Mouse (Mus musculus) limb, embryonic 14.5 days (tissue): ENCODE results near the gene D3Ertd751e. TPM values are rescaled to one million over a fixed set of nuclear protein-coding genes. Genes with fewer than 3 reads are reported as not detected.
A peak's percentile ranks its signal among the peaks of the same experiment; 100 is the strongest.

Experiments used
- ATAC-seq: fragments of 200-750 bp; cut with Nextera tagmentation; 2 replicates; pipeline ENCODE4 v1.8.0; 2017; ENCODE audit warnings: low read depth, moderate number of reproducible peaks, moderate TSS enrichment; ENCODE audit not compliant: low FRiP score
- DNase-seq: peaks from one replicate; pipeline ENCODE4 v3.0.0-alpha.2; 2015; ENCODE audit warnings: low spot score
- H3K27ac ChIP-seq: fragments of 300-500 bp; sonication (generic); replicated peaks from 2 replicates; pipeline ENCODE4 v1.5.1; 2014; ENCODE audit warnings: low read depth, mild to moderate bottlenecking, low read length, moderate library complexity, mixed read lengths
- H3K27me3 ChIP-seq: fragments of 300-500 bp; sonication (generic); 2 replicates; pipeline ENCODE4 v1.6.1; 2014; ENCODE audit warnings: low read length, mixed read lengths; ENCODE audit not compliant: control insufficient read depth, insufficient read depth
- H3K36me3 ChIP-seq: fragments of 300-500 bp; sonication (generic); 2 replicates; pipeline ENCODE4 v1.6.1; 2014; ENCODE audit warnings: mild to moderate bottlenecking, low read length, moderate library complexity, mixed read lengths; ENCODE audit not compliant: control insufficient read depth, insufficient read depth
- H3K4me1 ChIP-seq: fragments of 300-500 bp; sonication (generic); 2 replicates; pipeline ENCODE4 v1.6.1; 2014; ENCODE audit warnings: antibody characterized with exemption, low read length, mixed read lengths; ENCODE audit not compliant: control insufficient read depth, insufficient read depth
- H3K4me2 ChIP-seq: fragments of 300-500 bp; sonication (generic); replicated peaks from 2 replicates; pipeline ENCODE4 v1.6.1; 2014; ENCODE audit warnings: low read depth, mild to moderate bottlenecking, low read length, moderate library complexity; ENCODE audit not compliant: severe bottlenecking
- H3K4me3 ChIP-seq: fragments of 300-500 bp; sonication (generic); replicated peaks from 2 replicates; pipeline ENCODE4 v1.5.1; 2014; ENCODE audit warnings: low read length
- H3K9ac ChIP-seq: fragments of 300-500 bp; sonication (generic); 2 replicates; pipeline ENCODE4 v1.6.1; 2014; ENCODE audit warnings: mild to moderate bottlenecking, low read depth, low read length, moderate library complexity; ENCODE audit not compliant: severe bottlenecking
- H3K9me3 ChIP-seq: fragments of 300-500 bp; sonication (generic); 2 replicates; pipeline ENCODE4 v1.6.1; 2016; ENCODE audit warnings: low read length; ENCODE audit not compliant: control insufficient read depth
- POLR2A ChIP-seq: fragments of 200-500 bp; IDR thresholded peaks from 2 replicates; pipeline ENCODE4 v1.8.0; 2012; ENCODE audit warnings: inconsistent platforms, mild to moderate bottlenecking, moderate library complexity, borderline replicate concordance; ENCODE audit not compliant: insufficient read depth, insufficient read length; ENCODE audit errors: extremely low read depth
- WGBS: fragments of 180-500 bp; shearing (Covaris S2); extraction: QIAGEN DNeasy Blood & Tissue Kit; methylation state at CpG from one replicate; pipeline ENCODE4 v1.1.7; 2014; 5-methylcytosine and 5-hydroxymethylcytosine counted together
- polyA plus RNA-seq, 2 experiments: library from polyadenylated mRNA; depleted of rRNA in 1 of 2; stranded (reverse) in 1 of 2; unstranded in 1 of 2; fragments of >200 nt; fragmentation: Nextera tagmentation in 1 of 2; extraction: Ambion mirVana in 1 of 2; gene quantifications; 2 replicates each; pipeline versions ENCODE4 v1.2.1 to v1.2.3; 2012 to 2014

D3Ertd751e gene
- polyA plus RNA-seq (2012; rRNA removed), result 5.2 and 7.8 TPM in 2 replicates
- 12.2 and 15.8 TPM in 2 replicates for polyA plus RNA-seq (2014; fragmentation: Nextera tagmentation; extraction: Ambion mirVana)

DNA sequence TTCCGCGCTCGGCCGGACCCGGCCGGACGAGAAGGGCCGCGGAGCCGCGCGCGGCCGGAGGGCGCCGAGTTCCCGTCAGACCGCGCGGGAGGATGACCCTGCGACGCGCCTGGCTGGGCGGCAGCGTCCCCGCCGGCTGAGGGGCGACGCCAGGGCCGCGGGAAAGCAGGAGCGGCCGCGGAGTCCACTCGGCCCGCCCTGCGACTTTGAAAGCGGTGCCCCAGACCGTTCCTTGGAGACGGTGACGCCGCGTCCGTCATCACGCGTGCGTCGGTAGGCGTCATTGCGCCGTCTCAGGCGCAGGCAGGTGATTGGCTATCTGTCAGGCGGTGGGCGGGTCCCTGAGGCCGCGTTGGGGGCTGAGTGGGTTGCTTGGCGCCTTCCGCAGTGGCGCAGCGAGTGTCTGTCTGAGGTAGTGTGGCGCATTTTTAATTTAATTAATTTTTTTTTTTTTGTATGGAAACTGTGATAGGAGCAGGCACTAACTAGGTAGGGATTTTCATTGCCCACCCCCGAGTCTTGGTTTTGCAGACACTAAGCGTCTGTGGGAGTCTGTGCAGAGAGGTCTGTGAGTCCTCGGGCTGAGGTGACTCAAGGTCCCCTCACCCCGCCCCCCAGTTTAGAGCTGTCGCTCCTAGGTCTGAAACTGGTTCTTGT is at the start of gene D3Ertd751e, which contains the start of gene Sclt1:
Gene D3Ertd751e (plus strand): TSS at position 334 of the 657 bp plus-strand sequence.
Gene Sclt1 (minus strand): TSS at position 237 of the 657 bp plus-strand sequence.
- peak within 1 kb of the TSS; percentile 71 for H3K4me2 ChIP-seq
- under 1% methylated on average over 65 of the region's 66 CpGs for WGBS
- 0 out of 2 replicates have a peak, but pooled peaks have one; percentile 40 for TF ChIP-seq POLR2A

DNA sequence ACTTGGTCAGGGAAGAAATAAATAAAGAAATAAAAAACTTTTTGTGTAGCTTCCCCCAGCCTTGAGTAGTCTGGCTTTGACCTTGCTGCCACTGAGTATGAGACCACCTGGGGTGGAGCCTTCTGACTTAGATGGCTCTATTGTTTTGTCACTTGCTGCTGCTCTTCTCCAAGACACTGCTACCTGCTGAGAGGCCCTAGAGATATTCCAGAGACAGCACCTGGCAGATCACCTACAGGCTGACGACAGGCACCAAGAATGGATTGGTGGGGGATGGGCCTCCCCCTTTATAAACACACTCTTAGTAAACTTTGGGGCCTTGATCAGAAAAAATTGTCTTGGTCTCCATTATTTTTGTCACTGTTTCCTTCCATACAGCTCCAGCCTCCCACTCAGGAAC is 46.7 kb upstream of the D3Ertd751e start:
- Histone ChIP-seq H3K9ac (no peak overlapping the region), H3K4me2 (no peak overlapping the region), H3K4me1 (no peaks in the 10 kb centered on the region), H3K27me3 (no peaks in the 10 kb centered on the region), H3K27ac (no peak overlapping the region), H3K4me3 (no peak overlapping the region), H3K9me3 (no peaks in the 10 kb centered on the region), H3K36me3 (no peaks in the 10 kb centered on the region)
- no peak for TF ChIP-seq POLR2A
- 100% methylated on average over 1 of the region's 1 CpGs for WGBS
- no peak for ATAC-seq
- DNase-seq, result no peak

More for the DNA sequence above, at the start of gene D3Ertd751e, which contains the start of gene Sclt1:
- peak; percentile 96 for DNase-seq
- Histone ChIP-seq H3K9me3 (no peaks in the 10 kb centered on the region), H3K4me1 (peaks cover 13% of the 10 kb centered on the region; the same call in 1 of the 2 replicates), H3K27me3 (no peaks in the 10 kb centered on the region), H3K27ac (peak within 1 kb of the TSS; percentile 95), H3K4me3 (peak within 1 kb of the TSS; percentile 87), H3K36me3 (no peaks in the 10 kb centered on the region), H3K9ac (peak within 1 kb of the TSS; percentile 92)
- ATAC-seq, result peak; percentile 100

- DNase-seq (peak; percentile 4), ATAC-seq (no peak; the same call in 1 of the 2 replicates)
- Histone ChIP-seq H3K4me3 (peak overlapping the region; percentile 87), H3K9me3 (no peaks in the 10 kb centered on the region), H3K9ac (peak overlapping the region; percentile 92), H3K4me2 (peak overlapping the region; percentile 67), H3K36me3 (no peaks in the 10 kb centered on the region), H3K27me3 (no peaks in the 10 kb centered on the region), H3K4me1 (peaks cover 13% of the 10 kb centered on the region; the same call in 1 of the 2 replicates), H3K27ac (peak overlapping the region; percentile 95)
- no peak for TF ChIP-seq POLR2A
- under 1% methylated on average over 38 of the region's 39 CpGs for WGBS
These were observed 672 bp upstream of the D3Ertd751e start for GRCm38 (mm10) chr3:41741601-41742277.

DNA sequence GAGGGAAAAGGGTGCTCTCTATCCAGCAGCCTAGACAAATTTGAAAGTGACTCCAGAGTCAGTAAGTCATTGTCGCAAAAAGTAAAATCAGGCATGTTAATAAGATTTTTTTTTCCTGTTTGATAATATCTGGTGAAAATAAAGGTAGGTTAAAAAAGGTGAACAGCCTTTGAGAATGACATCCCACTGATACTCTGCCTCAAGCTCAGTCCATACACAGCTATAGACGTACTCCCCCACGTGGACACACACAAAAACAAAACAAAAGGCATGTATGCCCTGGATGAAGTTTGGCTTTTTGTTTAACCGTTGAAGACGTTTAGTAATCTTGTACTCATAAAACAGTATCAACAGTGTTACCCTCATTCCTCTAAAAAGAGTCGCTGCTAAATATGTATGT is 1.0 kb downstream of the D3Ertd751e start:
- Histone ChIP-seq H3K4me2 (peak overlapping the region; percentile 71), H3K9ac (peak overlapping the region; percentile 22; the same call in 1 of the 2 replicates), H3K27me3 (no peaks in the 10 kb centered on the region), H3K9me3 (no peaks in the 10 kb centered on the region), H3K27ac (no peak overlapping the region), H3K4me3 (peak overlapping the region; percentile 87; the same call in 1 of the 2 replicates), H3K4me1 (peaks cover 13% of the 10 kb centered on the region; the same call in 1 of the 2 replicates), H3K36me3 (0 out of 2 replicates have a peak, but pooled peaks cover 2% of the 10 kb centered on the region)
- ATAC-seq, result no peak
- no peak for DNase-seq
- TF ChIP-seq POLR2A, result no peak
- WGBS, result 48% methylated on average over 6 of the region's 6 CpGs

DNA sequence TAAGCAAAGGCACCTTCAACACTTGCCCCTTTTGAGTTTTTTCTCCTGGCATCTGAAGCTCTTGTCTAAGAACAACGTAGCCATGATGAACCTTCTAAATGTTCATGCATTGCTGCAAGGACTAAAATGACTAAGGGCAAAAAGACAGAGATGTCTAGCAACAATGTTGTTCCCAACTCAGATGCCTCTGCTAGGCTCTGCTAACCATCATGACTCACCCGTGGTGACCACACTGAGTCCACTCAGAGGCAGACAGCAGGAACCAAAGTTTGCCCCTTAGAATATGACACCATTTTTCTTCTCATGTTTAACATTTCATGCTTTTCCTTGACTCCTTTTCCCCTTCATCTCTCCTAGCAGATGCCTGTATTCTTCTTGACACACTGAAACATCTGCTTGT is 12.1 kb downstream of the D3Ertd751e start:
- Histone ChIP-seq H3K4me3 (no peak overlapping the region), H3K36me3 (no peaks in the 10 kb centered on the region), H3K27me3 (no peaks in the 10 kb centered on the region), H3K4me2 (no peak overlapping the region), H3K4me1 (no peaks in the 10 kb centered on the region), H3K9me3 (no peaks in the 10 kb centered on the region), H3K9ac (no peak overlapping the region), H3K27ac (no peak overlapping the region)
- DNase-seq (no peak), ATAC-seq (no peak)
- 75% methylated on average over 2 of the region's 2 CpGs for WGBS
- no peak for TF ChIP-seq POLR2A
